Mouse (Mus musculus) left cerebral cortex, adult 2 months (tissue): Measurements from ENCODE around the gene Wnk1. TPM values are rescaled to one million over a fixed set of nuclear protein-coding genes. Genes with fewer than 3 reads are reported as not detected.
"Not testable (repeated sequence)": the region's sequence is repeated elsewhere in the genome, so short reads cannot be mapped to it uniquely, and the experiment has no call there.

Source experiments
- DNase-seq, 2 experiments: peaks; one replicate each; pipeline ENCODE4 v3.0.0; 2021 to 2022; ENCODE audit warnings: low spot score in 2 of 2, mixed read lengths in 1 of 2; ENCODE audit errors: extremely low spot score in 1 of 2
- H3K27ac ChIP-seq: fragments of 200-600 bp; 2 replicates; pipeline ENCODE4 v1.8.1; 2022
- H3K4me3 ChIP-seq: fragments of 200-600 bp; 2 replicates; pipeline ENCODE4 v1.8.1; 2022
- CTCF ChIP-seq: fragments of 200-600 bp; IDR thresholded peaks from 2 replicates; pipeline ENCODE4 v1.8.1; 2022; ENCODE audit warnings: antibody characterized with exemption, mild to moderate bottlenecking, moderate library complexity
- intact Hi-C: fragments of 180-260 bp; cut with DNase I; formaldehyde crosslinking; loops from one replicate; pipeline ENCODE4 v1.15.1; 2025
- long read RNA-seq, 2 experiments: library from polyadenylated mRNA; stranded (forward); transcript quantifications; one replicate each; pipeline ENCODE4 v2.0.0; 2021; ENCODE audit warnings: borderline mapping rate in 2 of 2
- total RNA-seq, 2 experiments: library from RNA; stranded (reverse); gene quantifications; 2 replicates each; pipeline ENCODE4 v1.2.3; 2021

Wnk1 gene
- total RNA-seq: 100 to 1,000 TPM; 186 to 212 TPM
- long read RNA-seq, experiment 1, partial matches to known transcripts: 0 of 15 reads
- long read RNA-seq, experiment 1, other reads (novel, unspliced or antisense): 14 of 15 reads
- long read RNA-seq, experiment 2, partial matches to known transcripts: 0 of 2 reads
- long read RNA-seq, experiment 2, other reads (novel, unspliced or antisense): 2 of 2 reads

GRCm38 (mm10) chr6:120038366-120039255 lies at the start of gene Wnk1:
Wnk1 (minus strand) TSS chr6:120038672.
- intact Hi-C loops: loop anchor here (1.0 to 10.0 kb wide), 3 partner anchors 70 to 554 kb away; no protein-coding TSS in a partner anchor
- peak within 1 kb of the TSS; percentile 96 for H3K27ac ChIP-seq
- H3K4me3 ChIP-seq: peak within 1 kb of the TSS; percentile 80
- no peak for TF ChIP-seq CTCF
- peak; percentile 97 to 98 for DNase-seq

GRCm38 (mm10) chr6:120087041-120087440 lies 48.6 kb upstream of the Wnk1 start:
- H3K4me3 ChIP-seq, intact Hi-C loops, DNase-seq: not testable (repeated sequence)

GRCm38 (mm10) chr6:120085832-120086231 lies 47.4 kb upstream of the Wnk1 start:
- TF ChIP-seq CTCF: no peak
- no peak for DNase-seq
- intact Hi-C loops: no loop called here
- no peak overlapping the region for H3K4me3 ChIP-seq
- H3K27ac ChIP-seq: no peak overlapping the region

More at GRCm38 (mm10) chr6:120087041-120087440, 48.6 kb upstream of the Wnk1 start:
- H3K27ac ChIP-seq: not testable (repeated sequence)

GRCm38 (mm10) chr6:120084983-120085382 lies 46.5 kb upstream of the Wnk1 start:
- Histone ChIP-seq H3K4me3 (no peak overlapping the region), H3K27ac (no peak overlapping the region)
- no peak for DNase-seq
- TF ChIP-seq CTCF: no peak
- intact Hi-C loops: no loop called here

GRCm38 (mm10) chr6:120083442-120083841 lies 45.0 kb upstream of the Wnk1 start:
- Histone ChIP-seq H3K4me3 (no peak overlapping the region), H3K27ac (no peak overlapping the region)
- TF ChIP-seq CTCF: no peak
- intact Hi-C loops: no loop called here
- DNase-seq: no peak

GRCm38 (mm10) chr6:120082951-120083411 lies 44.5 kb upstream of the Wnk1 start:
- TF ChIP-seq CTCF: no peak
- intact Hi-C loops: no loop called here
- DNase-seq: no peak
- Histone ChIP-seq H3K4me3 (no peak overlapping the region), H3K27ac (no peak overlapping the region)

GRCm38 (mm10) chr6:120082251-120082950 lies 43.9 kb upstream of the Wnk1 start:
- no peak for TF ChIP-seq CTCF
- intact Hi-C loops: no loop called here
- no peak for DNase-seq
- no peak overlapping the region for H3K4me3 ChIP-seq
- H3K27ac ChIP-seq: no peak overlapping the region

- Histone ChIP-seq H3K27ac (no peak overlapping the region), H3K4me3 (no peak overlapping the region)
- no peak for DNase-seq
- TF ChIP-seq CTCF: no peak
- intact Hi-C loops: no loop called here
These were observed 43.0 kb upstream of the Wnk1 start for GRCm38 (mm10) chr6:120081516-120081915.

- Histone ChIP-seq H3K4me3 (no peak overlapping the region), H3K27ac (no peak overlapping the region)
- DNase-seq: no peak
- intact Hi-C loops: no loop called here
- no peak for TF ChIP-seq CTCF
These were observed 41.1 kb upstream of the Wnk1 start for GRCm38 (mm10) chr6:120079547-120079946.

- Histone ChIP-seq H3K27ac (no peak overlapping the region), H3K4me3 (no peak overlapping the region)
- intact Hi-C loops: no loop called here
- TF ChIP-seq CTCF: no peak
- DNase-seq: no peak
These were observed 38.4 kb upstream of the Wnk1 start for GRCm38 (mm10) chr6:120076619-120077450.

- no peak overlapping the region for H3K27ac ChIP-seq
- H3K4me3 ChIP-seq: no peak overlapping the region
- no peak for DNase-seq
- intact Hi-C loops: no loop called here
- no peak for TF ChIP-seq CTCF
These were observed 34.2 kb upstream of the Wnk1 start for GRCm38 (mm10) chr6:120072630-120073029.
